Mouse (Mus musculus): Measurements from ENCODE around the gene Sema6d. TPM values are rescaled to one million over a fixed set of nuclear protein-coding genes. Genes with fewer than 3 reads are reported as not detected.

Gene Sema6d
- total RNA-seq, 2 experiments from 2014 or later: 5.7 to 10.4 TPM

DNA sequence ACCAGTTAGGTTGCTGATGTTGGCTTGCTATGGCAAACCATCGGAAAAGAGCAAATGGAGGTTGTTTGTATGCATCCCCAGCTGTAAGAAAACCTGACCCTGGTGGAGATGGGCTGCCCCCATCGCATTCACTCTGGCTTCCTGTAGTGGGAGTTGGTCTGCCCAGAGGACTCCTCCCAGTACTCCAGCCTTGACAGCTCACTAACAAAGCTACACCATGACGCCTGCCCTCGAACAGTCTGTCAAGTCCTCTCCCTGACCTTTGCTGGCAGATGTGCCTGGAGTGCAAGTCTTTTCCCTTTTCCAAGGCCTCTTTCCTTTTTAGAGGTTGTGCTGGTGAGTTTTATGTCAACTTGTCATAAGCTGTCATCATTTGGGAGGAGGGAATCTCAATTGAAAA, 388.8 kb downstream of the Sema6d start:
- DNase-seq: no peak
- intact Hi-C loops (cut with DNase I): no loop called here
- no peak overlapping the region for H3K27ac ChIP-seq
- TF ChIP-seq CTCF (IDR thresholded peaks at IDR 0.05): no peak
- no peak overlapping the region for H3K4me3 ChIP-seq

DNA sequence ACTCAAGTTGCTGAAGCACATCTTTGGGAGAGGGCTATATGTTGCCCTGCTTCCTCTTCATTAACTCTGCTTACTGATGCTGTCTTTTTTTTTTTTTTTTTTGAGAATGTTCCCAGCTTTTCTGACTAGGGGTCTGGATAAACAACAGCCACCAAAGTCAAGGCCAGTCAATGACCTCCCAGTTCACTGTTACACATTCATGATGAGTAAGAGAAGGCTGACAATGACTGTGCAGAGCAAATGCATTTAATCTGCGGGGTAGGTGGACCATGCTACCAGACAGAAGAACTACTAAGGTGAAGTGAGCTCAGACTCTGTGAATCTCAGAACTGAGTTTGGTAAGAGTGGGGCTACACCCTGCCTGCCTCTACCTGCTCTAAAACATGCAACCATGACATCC, 396.0 kb downstream of the Sema6d start:
- H3K27ac ChIP-seq: no peak overlapping the region
- no peak for DNase-seq
- no peak overlapping the region for H3K4me3 ChIP-seq
- no peak for TF ChIP-seq CTCF (IDR thresholded peaks at IDR 0.05)
- intact Hi-C loops (cut with DNase I): no loop called here

DNA sequence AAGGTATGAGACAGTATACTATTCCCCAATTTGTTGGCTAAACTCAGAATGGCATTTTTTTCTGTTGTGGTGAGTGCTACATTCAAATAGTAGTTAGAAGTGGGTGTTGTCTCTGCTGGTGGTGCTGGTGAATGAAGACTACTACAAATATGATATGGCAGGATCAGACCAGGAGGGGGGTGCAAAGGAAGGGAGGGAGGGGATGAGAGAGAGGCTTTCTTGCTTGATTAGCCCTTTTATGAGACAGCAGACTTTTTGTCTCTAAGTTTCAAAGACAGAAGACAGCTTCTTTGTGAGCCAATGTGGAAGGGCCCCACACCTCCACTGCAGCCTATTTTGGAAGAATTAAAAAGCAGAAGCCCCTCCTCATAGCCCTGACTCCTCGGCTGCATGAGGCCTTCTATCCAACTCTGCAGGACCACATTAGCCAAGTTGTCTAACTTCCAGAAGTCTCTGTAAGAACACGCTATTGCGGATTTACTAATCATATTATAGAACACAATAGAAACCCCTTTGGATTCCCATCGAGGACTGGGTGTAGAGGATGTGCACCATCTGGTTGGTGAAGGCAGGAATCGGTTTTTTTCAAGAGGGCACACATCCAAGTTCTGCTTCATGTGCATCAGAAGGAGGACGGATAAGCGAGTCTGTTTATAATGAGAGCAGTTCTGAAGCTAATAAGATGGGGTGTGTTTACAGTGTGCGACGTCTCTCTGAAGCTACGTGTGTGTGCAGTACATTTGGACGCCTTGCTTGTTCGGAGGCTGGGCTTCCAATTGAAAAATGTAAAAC, 400.4 kb downstream of the Sema6d start:
- DNase-seq: no peak
- intact Hi-C loops (cut with DNase I): no loop called here
- no peak overlapping the region for H3K4me3 ChIP-seq
- TF ChIP-seq CTCF (IDR thresholded peaks at IDR 0.05): no peak
- no peak overlapping the region for H3K27ac ChIP-seq

DNA sequence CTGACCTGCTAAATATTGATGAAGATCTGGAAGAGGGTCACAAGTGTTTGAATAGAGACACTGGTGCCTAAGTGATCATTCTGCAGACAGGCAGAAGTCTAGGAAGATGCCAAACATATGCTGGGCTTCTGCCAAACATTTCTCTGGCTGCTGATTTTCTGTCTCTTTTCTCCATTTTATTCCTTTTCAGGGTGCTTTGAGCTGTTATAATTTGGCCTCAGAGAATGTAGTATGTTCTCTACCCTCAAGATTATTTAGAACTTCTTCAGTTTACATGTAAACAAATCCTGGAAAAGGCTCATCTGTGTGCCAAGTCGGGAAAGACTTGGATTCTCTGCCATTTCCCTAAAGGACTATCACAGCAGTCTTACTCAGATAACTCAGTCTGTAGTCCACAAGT, 406.0 kb downstream of the Sema6d start:
- intact Hi-C loops (cut with DNase I): no loop called here
- no peak for TF ChIP-seq CTCF (IDR thresholded peaks at IDR 0.05)
- Histone ChIP-seq H3K27ac (no peak overlapping the region), H3K4me3 (no peak overlapping the region)
- no peak for DNase-seq

DNA sequence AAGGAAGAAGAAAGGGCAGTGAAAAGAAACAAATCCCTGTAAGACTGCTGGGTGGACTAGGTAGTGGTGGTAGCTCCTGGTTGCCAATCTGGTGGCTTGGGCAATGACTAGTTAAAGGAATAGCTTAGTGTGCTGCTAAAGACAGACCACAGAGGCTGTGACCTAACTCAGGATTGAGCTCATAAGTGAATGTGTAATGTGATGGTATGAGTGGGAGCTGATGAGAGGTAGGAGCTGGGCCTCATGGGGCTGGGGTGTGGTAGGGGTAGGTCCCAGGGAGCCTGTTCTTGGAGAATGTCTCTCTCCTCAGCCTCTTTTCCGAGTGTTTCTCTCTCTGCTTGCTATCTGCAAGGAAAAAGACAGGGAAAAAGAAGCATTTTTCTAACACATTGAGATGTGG, 409.9 kb downstream of the Sema6d start:
- Histone ChIP-seq H3K4me3 (no peak overlapping the region), H3K27ac (no peak overlapping the region)
- intact Hi-C loops (cut with DNase I): no loop called here

DNA sequence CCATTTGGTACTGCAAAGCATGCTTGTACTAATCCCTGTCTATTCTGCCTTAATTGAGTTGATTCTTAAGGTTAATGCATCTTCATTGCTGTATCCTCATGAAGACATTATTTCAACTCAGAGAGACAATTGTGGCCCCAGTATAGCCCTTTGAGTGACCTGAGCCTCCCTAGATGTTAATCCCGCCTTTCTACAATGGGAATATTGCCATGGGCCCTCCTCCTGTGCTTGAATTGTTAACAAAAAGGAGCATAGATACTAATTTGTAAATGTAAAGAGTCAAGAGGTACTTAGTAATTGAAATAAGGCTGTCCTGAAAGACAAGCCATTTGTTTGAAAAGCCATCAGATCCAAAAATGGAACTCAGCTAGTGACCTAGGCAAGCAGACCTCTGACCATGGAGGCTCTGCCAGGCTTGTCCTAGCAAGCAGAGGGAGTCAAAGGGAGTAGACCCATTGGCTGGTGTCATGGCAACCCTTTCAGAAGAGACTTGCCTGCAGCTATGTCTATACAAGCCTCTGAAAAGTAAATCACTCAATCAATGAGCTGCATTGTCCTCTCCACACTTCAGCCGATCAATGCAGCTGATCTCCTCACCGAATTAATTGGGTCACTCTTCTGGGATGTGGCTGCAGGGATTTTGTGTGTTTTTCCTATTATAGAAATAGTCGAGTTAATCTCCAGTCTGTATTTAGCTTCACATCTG, 416.2 kb downstream of the Sema6d start:
- no peak for DNase-seq
- TF ChIP-seq CTCF (IDR thresholded peaks at IDR 0.05): no peak
- no peak overlapping the region for H3K27ac ChIP-seq
- intact Hi-C loops (cut with DNase I): no loop called here
- H3K4me3 ChIP-seq: no peak overlapping the region

More for the DNA sequence above, 409.9 kb downstream of the Sema6d start:
- DNase-seq: no peak
- no peak for TF ChIP-seq CTCF (IDR thresholded peaks at IDR 0.05)

DNA sequence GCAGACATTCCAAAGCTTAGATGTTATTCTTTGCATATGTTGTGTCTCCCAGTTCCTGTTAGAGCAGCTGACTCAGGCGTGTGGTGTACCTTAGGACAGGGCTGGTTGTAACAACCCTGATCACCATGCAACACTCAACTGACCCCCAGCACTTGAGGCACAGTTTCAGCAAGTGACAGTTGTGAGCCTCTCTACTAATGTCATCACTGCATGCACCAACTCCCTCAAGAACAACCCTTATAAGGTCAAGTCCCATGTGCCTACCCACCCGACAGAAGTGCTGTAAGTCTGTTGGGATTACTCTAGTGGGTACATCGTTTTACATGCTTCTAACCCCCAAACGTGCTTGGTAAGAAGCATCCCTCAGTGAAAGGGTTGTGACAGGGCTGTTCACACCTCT, 418.0 kb downstream of the Sema6d start:
- no peak for TF ChIP-seq CTCF (IDR thresholded peaks at IDR 0.05)
- Histone ChIP-seq H3K27ac (no peak overlapping the region), H3K4me3 (no peak overlapping the region)
- intact Hi-C loops (cut with DNase I): no loop called here
- DNase-seq: no peak

DNA sequence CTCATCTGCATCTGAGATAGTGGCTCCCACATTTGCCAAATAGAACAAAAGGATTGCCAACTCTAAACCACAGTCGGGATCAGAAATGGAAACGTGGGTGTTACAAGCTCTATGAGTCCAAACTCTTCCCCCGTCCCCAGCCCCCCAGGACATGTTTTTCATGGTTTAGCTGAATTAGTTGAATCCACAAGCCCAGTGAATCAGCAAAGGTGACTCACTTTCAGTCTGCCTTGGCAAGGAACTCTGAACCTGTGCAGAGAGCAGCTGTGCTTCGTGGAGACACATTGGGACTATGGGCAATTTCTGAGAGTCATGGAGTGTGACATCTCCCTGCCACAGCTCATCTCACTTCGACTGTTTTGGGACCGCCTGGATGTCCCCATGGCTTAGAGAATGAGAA, 419.7 kb downstream of the Sema6d start:
- DNase-seq: no peak
- Histone ChIP-seq H3K4me3 (no peak overlapping the region), H3K27ac (no peak overlapping the region)
- intact Hi-C loops (cut with DNase I): no loop called here
- no peak for TF ChIP-seq CTCF (IDR thresholded peaks at IDR 0.05)

DNA sequence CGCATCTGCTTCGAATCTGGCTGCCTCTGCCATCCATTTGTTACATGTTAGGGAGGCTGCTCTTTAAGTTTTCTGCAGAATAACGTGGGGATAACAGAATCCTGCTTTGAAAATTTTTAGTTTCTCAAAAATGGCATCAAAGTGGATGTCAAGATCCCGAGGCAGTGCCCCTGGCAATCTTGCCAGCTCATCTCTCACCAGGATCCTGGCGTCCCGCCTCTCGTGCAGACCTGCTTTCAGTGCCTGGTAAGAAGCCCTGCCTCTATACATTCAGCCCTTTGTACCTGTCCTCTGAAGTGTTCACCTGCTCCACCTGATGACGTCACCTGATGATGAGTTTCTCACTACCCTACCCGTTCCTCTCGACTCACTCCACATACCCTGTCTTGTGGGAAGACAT, 422.1 kb downstream of the Sema6d start:
- Histone ChIP-seq H3K4me3 (no peak overlapping the region), H3K27ac (no peak overlapping the region)
- intact Hi-C loops (cut with DNase I): no loop called here
- no peak for DNase-seq
- TF ChIP-seq CTCF (IDR thresholded peaks at IDR 0.05): no peak

DNA sequence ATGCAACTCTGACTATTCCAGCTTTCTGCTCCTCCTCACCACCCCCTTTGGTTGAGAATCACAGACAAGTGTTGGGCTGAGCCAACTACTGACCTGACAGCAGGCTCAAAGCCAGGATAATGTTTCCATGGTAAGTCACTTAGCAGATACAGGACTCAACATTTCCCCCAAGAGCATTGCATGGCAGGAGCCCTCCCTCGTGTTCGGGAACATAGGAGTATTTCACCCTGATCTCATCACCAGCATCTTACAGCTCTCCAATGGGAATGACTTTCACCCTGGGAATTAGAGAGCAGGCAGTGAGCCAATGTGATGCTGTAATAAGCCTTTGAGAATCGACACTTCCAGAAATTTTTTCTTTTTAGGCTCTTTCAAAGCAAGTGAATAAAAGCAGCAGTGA, 432.7 kb downstream of the Sema6d start:
- Histone ChIP-seq H3K4me3 (no peak overlapping the region), H3K27ac (no peak overlapping the region)
- intact Hi-C loops (cut with DNase I): no loop called here
- TF ChIP-seq CTCF (IDR thresholded peaks at IDR 0.05): no peak
- peak; percentile 69 for DNase-seq

DNA sequence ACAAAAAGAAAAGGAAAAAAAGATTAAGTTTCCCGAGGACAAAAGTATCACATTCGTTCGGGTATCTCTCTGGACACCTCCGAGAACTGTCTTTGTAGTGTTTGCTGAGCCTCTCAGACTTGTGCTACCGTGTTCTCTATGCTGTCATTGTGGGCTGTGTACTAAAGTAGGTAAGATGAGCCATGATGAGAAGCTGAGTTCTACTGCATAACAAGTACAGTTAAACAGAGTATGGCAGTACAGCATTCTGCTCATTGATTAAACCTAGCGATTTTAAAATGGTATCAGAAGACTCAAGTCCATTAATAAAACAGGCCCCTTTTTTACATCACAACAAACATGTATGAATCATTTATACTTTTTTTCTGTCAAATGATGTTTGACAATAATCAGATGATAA, 433.9 kb downstream of the Sema6d start:
- no peak for DNase-seq
- intact Hi-C loops (cut with DNase I): no loop called here

DNA sequence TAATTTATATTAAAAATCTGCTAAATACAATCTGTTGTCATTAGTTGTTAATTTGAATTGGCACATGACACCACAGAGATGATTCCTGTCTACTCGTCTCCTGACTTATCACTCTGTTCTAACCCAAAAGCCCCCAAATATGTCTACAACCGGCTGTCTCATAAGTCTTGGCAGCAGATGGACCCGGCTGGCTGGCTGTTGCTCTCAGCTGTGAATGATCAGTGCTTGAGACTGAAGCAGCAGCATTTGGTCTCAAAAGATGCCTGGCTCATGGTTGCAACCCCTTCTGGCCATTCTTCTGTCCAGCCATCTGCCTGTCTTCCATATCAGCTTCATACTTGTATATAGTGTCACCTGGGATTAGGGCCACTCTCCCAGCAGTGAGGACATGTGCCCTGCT, 434.4 kb downstream of the Sema6d start:
- TF ChIP-seq CTCF (IDR thresholded peaks at IDR 0.05): no peak
- intact Hi-C loops (cut with DNase I): no loop called here
- Histone ChIP-seq H3K4me3 (no peak overlapping the region), H3K27ac (no peak overlapping the region)
- peak; percentile 22 for DNase-seq

More for the DNA sequence above, 433.9 kb downstream of the Sema6d start:
- Histone ChIP-seq H3K27ac (no peak overlapping the region), H3K4me3 (no peak overlapping the region)
- TF ChIP-seq CTCF (IDR thresholded peaks at IDR 0.05): no peak

DNA sequence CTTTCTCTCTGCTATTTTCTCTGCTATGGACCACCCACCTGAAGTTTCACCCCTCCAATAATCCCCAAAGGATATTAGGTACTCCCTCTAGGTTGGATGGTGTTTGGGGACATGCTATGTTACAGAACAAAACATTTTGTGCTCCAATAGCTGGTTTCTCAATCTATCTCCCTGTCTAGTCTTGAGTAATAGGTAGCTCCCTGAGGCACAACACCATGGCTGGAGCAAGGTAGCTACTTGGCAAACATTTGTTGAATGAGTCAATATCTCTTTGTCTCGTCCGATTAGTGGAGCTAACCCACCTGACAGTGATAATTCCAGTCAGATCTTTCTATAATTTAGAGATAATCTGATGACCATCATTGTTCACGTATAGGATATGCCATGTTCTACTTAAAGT, 437.9 kb downstream of the Sema6d start:
- no peak for TF ChIP-seq CTCF (IDR thresholded peaks at IDR 0.05)
- no peak overlapping the region for H3K27ac ChIP-seq
- intact Hi-C loops (cut with DNase I): no loop called here
- DNase-seq: no peak
- no peak overlapping the region for H3K4me3 ChIP-seq

DNA sequence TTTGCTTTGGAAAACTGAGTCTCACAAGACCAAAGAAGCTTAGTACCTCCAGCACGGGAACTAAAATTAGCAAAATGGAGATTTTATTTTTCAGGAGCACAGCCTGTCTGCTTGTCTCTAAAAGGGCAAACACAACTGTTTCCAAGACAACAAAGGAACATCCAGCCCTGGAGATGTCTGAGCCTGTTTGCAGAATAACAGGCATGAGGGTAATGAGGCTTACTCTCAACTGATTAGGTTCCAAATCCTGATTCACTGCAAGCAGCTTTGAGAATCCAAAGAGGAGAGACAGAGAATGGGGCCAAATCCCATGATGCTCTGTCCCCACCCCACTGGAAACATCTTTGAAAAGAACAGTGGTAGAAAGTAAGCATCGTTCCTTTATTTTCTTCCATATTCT, 440.7 kb downstream of the Sema6d start:
- H3K27ac ChIP-seq: no peak overlapping the region
- H3K4me3 ChIP-seq: no peak overlapping the region
- no peak for TF ChIP-seq CTCF (IDR thresholded peaks at IDR 0.05)
- no peak for DNase-seq
- intact Hi-C loops (cut with DNase I): no loop called here
